Mouse (Mus musculus): ENCODE measurements around the gene Creld2. TPM values are rescaled to one million over a fixed set of nuclear protein-coding genes. Genes with fewer than 3 reads are reported as not detected.

Creld2 gene
- polyA plus RNA-seq, 1 experiment from 2014 or later = 58.5 TPM

DNA sequence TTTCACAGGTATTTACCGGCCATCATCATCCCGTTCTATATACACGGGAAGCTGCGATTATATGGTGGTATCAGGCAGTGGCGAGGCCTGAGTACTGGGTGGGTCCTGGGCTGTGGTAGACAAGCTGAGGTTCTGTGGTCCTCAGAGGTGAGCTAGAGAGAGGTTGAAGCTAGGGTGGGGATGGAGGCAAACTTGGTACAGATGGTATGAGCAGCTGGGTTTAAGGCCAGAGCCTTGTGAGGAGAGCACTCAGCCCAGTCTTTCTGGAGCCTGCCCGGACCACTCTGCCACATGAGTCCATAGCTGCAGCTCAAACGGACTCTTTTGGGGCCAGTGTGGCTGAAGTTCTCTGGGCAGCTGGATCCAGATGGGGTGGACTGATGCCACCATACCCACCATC, 37.9 kb downstream of the Creld2 start:
- 93% methylated on average over 7 of the region's 7 CpGs for WGBS

DNA sequence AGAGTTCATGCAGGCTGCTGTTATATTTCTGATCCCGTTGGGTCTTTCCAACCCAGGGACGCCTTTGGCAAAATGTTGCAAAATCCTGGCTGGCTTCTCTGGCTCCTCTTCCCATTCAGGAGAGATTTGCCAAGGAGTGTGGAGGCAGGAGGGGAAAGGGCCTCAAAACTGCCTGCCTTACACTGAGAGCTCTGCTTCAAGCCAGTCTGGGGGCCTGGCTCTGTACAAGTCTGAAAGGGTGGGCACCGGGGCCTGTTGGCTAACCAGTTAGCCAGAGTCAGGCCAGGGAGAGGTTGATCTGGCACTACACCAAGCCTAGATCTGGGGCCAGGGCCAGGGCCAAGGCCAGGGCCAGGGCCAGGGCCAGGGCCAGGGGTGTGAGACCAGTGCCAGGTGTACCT, 38.7 kb downstream of the Creld2 start:
- no peaks in the 10 kb centered on the region for H3K27me3 ChIP-seq
- peak overlapping the region; percentile 23; the same call in 1 of the 2 replicates for H3K27ac ChIP-seq (replicated peaks)
- no peak overlapping the region for H3K9ac ChIP-seq (replicated peaks)
- peaks cover 12% of the 10 kb centered on the region for H3K4me1 ChIP-seq
- no peaks in the 10 kb centered on the region for H3K36me3 ChIP-seq
- no peak overlapping the region for H3K4me2 ChIP-seq (replicated peaks)
- no peak overlapping the region for H3K4me3 ChIP-seq
- ATAC-seq (replicated peaks) = no peak
- no peaks in the 10 kb centered on the region for H3K9me3 ChIP-seq
- WGBS = 88% methylated on average over 3 of the region's 3 CpGs

More for the DNA sequence above, 37.9 kb downstream of the Creld2 start:
- no peak overlapping the region for H3K27ac ChIP-seq (replicated peaks)
- no peaks in the 10 kb centered on the region for H3K27me3 ChIP-seq
- no peak overlapping the region for H3K9ac ChIP-seq (replicated peaks)
- no peaks in the 10 kb centered on the region for H3K9me3 ChIP-seq
- no peaks in the 10 kb centered on the region for H3K36me3 ChIP-seq
- no peak overlapping the region for H3K4me3 ChIP-seq
- ATAC-seq (replicated peaks) = no peak
- no peak overlapping the region for H3K4me2 ChIP-seq (replicated peaks)
- peaks cover 12% of the 10 kb centered on the region for H3K4me1 ChIP-seq

DNA sequence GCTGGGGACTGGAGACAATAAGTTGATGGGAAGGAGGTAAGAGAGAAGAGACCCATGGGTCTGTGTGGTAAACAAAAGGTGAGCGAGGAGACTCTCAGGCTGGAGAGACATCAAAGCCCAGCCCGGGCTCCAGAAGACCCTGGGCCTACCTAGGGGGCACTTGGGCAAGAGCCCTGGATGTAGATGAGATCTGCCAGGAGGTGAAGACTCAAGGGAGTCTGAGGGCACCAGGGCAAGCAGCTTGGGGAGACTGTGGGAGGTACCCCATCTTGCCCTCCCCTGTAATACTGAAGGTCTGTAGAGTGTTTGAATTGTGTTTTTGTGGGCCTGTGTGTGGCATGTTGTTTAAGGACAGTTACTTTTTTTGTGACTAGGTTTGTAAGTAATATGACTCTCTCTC, 39.3 kb downstream of the Creld2 start:
- H3K27ac ChIP-seq (replicated peaks) = no peak overlapping the region
- no peak for ATAC-seq (replicated peaks)
- no peak overlapping the region for H3K4me2 ChIP-seq (replicated peaks)
- no peaks in the 10 kb centered on the region for H3K36me3 ChIP-seq
- peaks cover 12% of the 10 kb centered on the region for H3K4me1 ChIP-seq
- 75% methylated on average over 2 of the region's 2 CpGs for WGBS
- H3K9ac ChIP-seq (replicated peaks) = no peak overlapping the region
- no peaks in the 10 kb centered on the region for H3K27me3 ChIP-seq
- no peaks in the 10 kb centered on the region for H3K9me3 ChIP-seq
- no peak overlapping the region for H3K4me3 ChIP-seq

- 74% methylated on average over 8 of the region's 8 CpGs for WGBS
Measured at GRCm38 (mm10) chr15:88859206-88859970, 39.9 kb downstream of the Creld2 start.

GRCm38 (mm10) chr15:88860781-88861180, 41.3 kb downstream of the Creld2 start:
- ATAC-seq (replicated peaks) = no peak
- Histone ChIP-seq H3K4me3 (no peak overlapping the region), H3K9me3 (no peaks in the 10 kb centered on the region), H3K36me3 (peaks cover 9% of the 10 kb centered on the region), H3K4me2 (replicated peaks) (no peak overlapping the region), H3K9ac (replicated peaks) (no peak overlapping the region), H3K27ac (replicated peaks) (no peak overlapping the region), H3K27me3 (no peaks in the 10 kb centered on the region), H3K4me1 (peaks cover 23% of the 10 kb centered on the region)
- WGBS = 86% methylated on average over 3 of the region's 3 CpGs

More at GRCm38 (mm10) chr15:88859206-88859970, 39.9 kb downstream of the Creld2 start:
- Histone ChIP-seq H3K36me3 (no peaks in the 10 kb centered on the region), H3K4me1 (peaks cover 18% of the 10 kb centered on the region), H3K9ac (replicated peaks) (no peak overlapping the region), H3K27ac (replicated peaks) (no peak overlapping the region), H3K9me3 (no peaks in the 10 kb centered on the region), H3K4me3 (no peak overlapping the region), H3K4me2 (replicated peaks) (no peak overlapping the region), H3K27me3 (no peaks in the 10 kb centered on the region)
- no peak for ATAC-seq (replicated peaks)

- H3K36me3 ChIP-seq = peaks cover 19% of the 10 kb centered on the region
- H3K27ac ChIP-seq (replicated peaks) = peak within 1 kb of the TSS; percentile 99
- H3K4me3 ChIP-seq = peak within 1 kb of the TSS; percentile 98
- no peaks in the 10 kb centered on the region for H3K9me3 ChIP-seq
- no peaks in the 10 kb centered on the region for H3K27me3 ChIP-seq
- under 1% methylated on average over 106 of the region's 107 CpGs for WGBS
- H3K4me2 ChIP-seq (replicated peaks) = peak within 1 kb of the TSS; percentile 88
- ATAC-seq (replicated peaks) = peak; percentile 86
- peaks cover 23% of the 10 kb centered on the region for H3K4me1 ChIP-seq
- H3K9ac ChIP-seq (replicated peaks) = peak within 1 kb of the TSS; percentile 97
Measured at GRCm38 (mm10) chr15:88861772-88862622, 42.6 kb downstream of the Creld2 start, which contains the start of gene Pim3. TSS of gene Pim3 (plus strand) at chr15:88862186.

- peaks cover 21% of the 10 kb centered on the region for H3K36me3 ChIP-seq
- no peaks in the 10 kb centered on the region for H3K9me3 ChIP-seq
- under 1% methylated on average over 98 of the region's 98 CpGs for WGBS
- H3K9ac ChIP-seq (replicated peaks) = peak overlapping the region; percentile 97
- peaks cover 23% of the 10 kb centered on the region for H3K4me1 ChIP-seq
- peak overlapping the region; percentile 99 for H3K27ac ChIP-seq (replicated peaks)
- H3K4me2 ChIP-seq (replicated peaks) = peak overlapping the region; percentile 88
- ATAC-seq (replicated peaks) = peak; percentile 14; the same call in 1 of the 2 replicates
- H3K4me3 ChIP-seq = peak overlapping the region; percentile 98
- H3K27me3 ChIP-seq = no peaks in the 10 kb centered on the region
Measured at GRCm38 (mm10) chr15:88862881-88863694, 43.6 kb downstream of the Creld2 start.

DNA sequence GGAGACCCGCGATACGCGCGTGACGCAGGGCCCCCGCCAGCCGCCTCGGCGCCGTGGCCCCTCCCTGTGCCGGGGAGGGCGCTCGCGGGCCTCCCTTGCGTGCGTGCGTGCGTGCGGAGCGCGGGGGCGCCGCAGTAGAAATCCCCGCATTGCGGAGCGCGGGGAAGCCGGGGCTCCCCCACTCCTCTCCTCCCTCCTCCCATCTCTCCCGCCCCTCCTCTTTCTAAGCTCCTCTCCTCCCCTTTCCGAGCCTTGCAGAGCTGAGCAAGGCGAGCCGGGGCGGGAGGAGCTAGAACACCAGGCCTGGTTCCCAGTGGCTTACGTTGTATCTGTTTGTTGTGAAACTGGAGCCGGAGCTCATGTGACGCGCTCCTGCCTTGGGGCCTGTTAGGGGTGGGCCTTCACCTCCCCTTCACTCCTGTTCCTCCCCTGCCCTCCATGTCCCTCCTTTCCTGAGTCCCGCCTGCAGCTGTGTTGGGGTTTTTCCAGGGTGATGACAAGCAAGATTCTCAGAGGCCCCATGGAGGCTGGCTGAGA, 44.3 kb downstream of the Creld2 start:
- Histone ChIP-seq H3K4me3 (peak overlapping the region; percentile 98), H3K27ac (replicated peaks) (peak overlapping the region; percentile 99), H3K4me2 (replicated peaks) (peak overlapping the region; percentile 88), H3K27me3 (no peaks in the 10 kb centered on the region), H3K36me3 (peaks cover 21% of the 10 kb centered on the region), H3K9ac (replicated peaks) (peak overlapping the region; percentile 97), H3K9me3 (no peaks in the 10 kb centered on the region), H3K4me1 (peaks cover 19% of the 10 kb centered on the region)
- peak; percentile 79 for ATAC-seq (replicated peaks)
- WGBS = under 1% methylated on average over 35 of the region's 39 CpGs

DNA sequence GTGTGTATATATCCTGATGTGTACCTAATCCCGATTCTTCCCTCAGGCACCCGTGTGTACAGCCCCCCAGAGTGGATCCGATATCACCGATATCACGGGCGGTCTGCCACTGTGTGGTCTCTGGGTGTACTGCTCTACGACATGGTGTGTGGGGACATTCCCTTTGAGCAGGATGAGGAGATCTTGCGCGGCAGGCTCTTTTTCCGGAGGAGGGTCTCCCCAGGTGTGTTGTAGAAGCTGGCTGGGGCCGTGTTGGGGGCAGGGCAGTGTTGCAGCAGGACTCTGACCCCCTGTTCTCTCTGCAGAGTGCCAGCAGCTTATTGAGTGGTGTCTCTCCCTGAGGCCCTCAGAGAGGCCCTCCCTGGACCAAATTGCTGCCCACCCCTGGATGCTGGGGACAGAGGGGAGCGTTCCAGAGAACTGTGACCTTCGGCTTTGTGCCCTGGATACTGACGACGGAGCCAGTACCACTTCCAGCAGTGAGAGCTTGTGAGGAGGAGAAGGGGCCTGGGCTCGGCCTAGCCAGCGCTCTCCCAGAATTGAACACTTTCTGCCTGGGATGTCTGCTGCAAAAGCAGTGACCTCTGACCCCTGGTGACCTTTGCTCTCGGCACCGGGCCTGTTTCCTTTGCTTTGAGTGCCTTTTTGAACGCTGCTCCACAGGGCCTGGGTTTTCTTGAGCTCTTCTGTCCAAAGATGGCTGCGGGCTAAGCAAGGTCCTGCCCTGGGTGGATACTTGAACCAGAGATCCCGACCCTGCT, 45.0 kb downstream of the Creld2 start:
- ATAC-seq (replicated peaks) = peak; percentile 27
- H3K4me2 ChIP-seq (replicated peaks) = peak overlapping the region; percentile 88
- H3K27me3 ChIP-seq = no peaks in the 10 kb centered on the region
- 53% methylated on average over 22 of the region's 22 CpGs for WGBS
- peak overlapping the region; percentile 98 for H3K4me3 ChIP-seq
- H3K27ac ChIP-seq (replicated peaks) = peak overlapping the region; percentile 99
- H3K9ac ChIP-seq (replicated peaks) = peak overlapping the region; percentile 97
- H3K36me3 ChIP-seq = peaks cover 21% of the 10 kb centered on the region
- H3K4me1 ChIP-seq = peaks cover 19% of the 10 kb centered on the region
- no peaks in the 10 kb centered on the region for H3K9me3 ChIP-seq

DNA sequence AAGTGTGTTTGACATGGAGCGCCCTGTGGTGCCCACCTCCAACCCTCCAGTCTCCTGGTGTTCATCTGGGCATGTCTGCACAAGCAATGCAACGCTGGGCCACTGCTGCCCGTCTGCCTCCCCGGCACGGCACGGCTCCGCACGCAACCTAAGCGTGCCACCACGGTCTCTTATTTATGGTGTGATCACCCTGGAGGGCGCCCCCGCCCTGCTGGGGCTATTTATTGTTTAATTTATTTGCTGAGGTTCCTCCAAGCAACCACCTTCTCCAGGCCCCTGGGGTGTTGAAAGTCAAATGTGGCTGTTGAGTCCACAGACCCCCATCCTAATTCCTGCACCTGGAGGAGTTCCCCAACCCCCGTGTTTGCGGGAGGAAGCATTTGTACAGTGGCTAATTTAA, 45.6 kb downstream of the Creld2 start:
- Histone ChIP-seq H3K27me3 (no peaks in the 10 kb centered on the region), H3K4me3 (no peak overlapping the region), H3K9ac (replicated peaks) (no peak overlapping the region), H3K27ac (replicated peaks) (no peak overlapping the region), H3K36me3 (peaks cover 21% of the 10 kb centered on the region), H3K4me1 (peaks cover 19% of the 10 kb centered on the region), H3K4me2 (replicated peaks) (peak overlapping the region; percentile 88; the same call in 1 of the 2 replicates), H3K9me3 (no peaks in the 10 kb centered on the region)
- no peak for ATAC-seq (replicated peaks)
- 94% methylated on average over 14 of the region's 14 CpGs for WGBS
